Mouse (Mus musculus) embryonic stem cell, embryonic (primary cell): Measurements from ENCODE around the gene Gorasp1.

Source experiments
- CTCF ChIA-PET, 4 experiments: fragments of 300-600 bp in 2 of 4; fragments of 350-600 bp in 2 of 4; sonication (Branson Sonifier 250); formaldehyde crosslinking; loops; one replicate each; lab custom pipeline; 2022; ENCODE audit warnings: inconsistent platforms in 2 of 4; lab: Charles Lee
- POLR2A ChIA-PET, 4 experiments: fragments of 300-600 bp in 2 of 4; fragments of 350-600 bp in 2 of 4; sonication (Branson Sonifier 250); formaldehyde crosslinking; loops; one replicate each; lab custom pipeline; 2022; ENCODE audit warnings: antibody characterized with exemption in 4 of 4, inconsistent platforms in 1 of 4; lab: Charles Lee

Gene Gorasp1

GRCm38 (mm10) chr9:119925729-119926128, 11.6 kb downstream of the Gorasp1 start:
- ChIA-PET POLR2A (interaction anchor here in 2 of 4 experiments (1.0 to 6.0 kb wide), 3 partner anchors 10 to 12 kb away, joined by 3 to 31 read pairs (median 24); partner anchors contain the start of genes Gorasp1 (in 2 of the 2) and Ttc21a (in 2 of the 2)), CTCF (interaction anchor here in 3 of 4 experiments (0.6 to 3.5 kb wide), 5 partner anchors 12 to 147 kb away, joined by 3 to 12 read pairs (median 4); no protein-coding TSS in a partner anchor)

- CTCF ChIA-PET, result interaction anchor here in 3 of 4 experiments (0.6 to 3.5 kb wide), 3 partner anchors 12 to 165 kb away, joined by 3 to 12 read pairs (median 5); no protein-coding TSS in a partner anchor
- POLR2A ChIA-PET, result interaction anchor here in 2 of 4 experiments (1.0 to 6.0 kb wide), 4 partner anchors 10 to 12 kb away, joined by 3 to 31 read pairs (median 14); partner anchors contain the start of genes Gorasp1 (in 2 of the 2) and Ttc21a (in 2 of the 2)
Observed at GRCm38 (mm10) chr9:119925120-119925657, 12.2 kb downstream of the Gorasp1 start.

GRCm38 (mm10) chr9:119923462-119923861, 13.9 kb downstream of the Gorasp1 start:
- ChIA-PET POLR2A (interaction anchor here in 3 of 4 experiments (0.6 to 6.0 kb wide), 5 partner anchors 9 to 116 kb away, joined by 3 to 31 read pairs (median 3); partner anchors contain the start of genes Gorasp1 (in 1 of the 3) and Ttc21a (in 1 of the 3)), CTCF (interaction anchor here in 3 of 4 experiments (0.6 to 1.2 kb wide), 4 partner anchors 10 to 190 kb away, joined by 3 read pairs; no protein-coding TSS in a partner anchor)

- ChIA-PET CTCF (no interaction called here), POLR2A (interaction anchor here in 1 of 4 experiments (0.7 kb wide), 1 partner anchor 416 kb away, joined by 6 read pairs; no protein-coding TSS in a partner anchor)
Observed at GRCm38 (mm10) chr9:119919858-119920257, 17.5 kb downstream of the Gorasp1 start.

- ChIA-PET CTCF (interaction anchor here (0.6 to 1.6 kb wide), 17 partner anchors 9 to 831 kb away, joined by 3 to 7 read pairs (median 3); no protein-coding TSS in a partner anchor), POLR2A (interaction anchor here in 2 of 4 experiments (0.5 to 1.0 kb wide), 3 partner anchors 14 to 327 kb away, joined by 3 to 4 read pairs (median 3); no protein-coding TSS in a partner anchor)
Observed at GRCm38 (mm10) chr9:119913087-119913838, 24.1 kb downstream of the Gorasp1 start.

GRCm38 (mm10) chr9:119909931-119910330, 27.4 kb downstream of the Gorasp1 start:
- POLR2A ChIA-PET, result interaction anchor here in 1 of 4 experiments (0.5 kb wide), 1 partner anchor 21 kb away, joined by 4 read pairs; no protein-coding TSS in a partner anchor
- CTCF ChIA-PET, result no interaction called here

GRCm38 (mm10) chr9:119908708-119909107, 28.7 kb downstream of the Gorasp1 start:
- CTCF ChIA-PET, result interaction anchor here in 1 of 4 experiments (0.6 kb wide), 1 partner anchor 240 kb away, joined by 7 read pairs; no protein-coding TSS in a partner anchor
- POLR2A ChIA-PET, result interaction anchor here in 3 of 4 experiments (0.6 to 1.2 kb wide), 6 partner anchors 10 to 218 kb away, joined by 3 to 4 read pairs (median 3); no protein-coding TSS in a partner anchor

GRCm38 (mm10) chr9:119902410-119903151, 34.8 kb downstream of the Gorasp1 start:
- CTCF ChIA-PET, result interaction anchor here in 1 of 4 experiments (1.4 kb wide), 1 partner anchor 10 kb away, joined by 3 read pairs; no protein-coding TSS in a partner anchor
- POLR2A ChIA-PET, result interaction anchor here in 2 of 4 experiments (0.6 to 1.9 kb wide), 6 partner anchors 9 to 576 kb away, joined by 3 to 5 read pairs (median 4); partner anchors contain the start of gene Rpsa (in 1 of the 2)

- POLR2A ChIA-PET, result interaction anchor here in 1 of 4 experiments (0.6 kb wide), 1 partner anchor 112 kb away, joined by 5 read pairs; no protein-coding TSS in a partner anchor
- CTCF ChIA-PET, result interaction anchor here in 2 of 4 experiments (0.7 kb wide), 2 partner anchors 12 to 419 kb away, joined by 3 to 7 read pairs; no protein-coding TSS in a partner anchor
Observed at GRCm38 (mm10) chr9:119899446-119899845, 37.9 kb downstream of the Gorasp1 start.

GRCm38 (mm10) chr9:119895040-119895721, 42.2 kb downstream of the Gorasp1 start:
- CTCF ChIA-PET, result interaction anchor here in 2 of 4 experiments (0.6 to 1.6 kb wide), 2 partner anchors 69 to 186 kb away, joined by 3 to 6 read pairs; no protein-coding TSS in a partner anchor
- POLR2A ChIA-PET, result interaction anchor here in 2 of 4 experiments (0.9 to 1.3 kb wide), 4 partner anchors 13 to 79 kb away, joined by 3 read pairs; no protein-coding TSS in a partner anchor

- ChIA-PET CTCF (interaction anchor here in 3 of 4 experiments (0.6 to 1.6 kb wide), 8 partner anchors 11 to 434 kb away, joined by 3 to 6 read pairs (median 4); no protein-coding TSS in a partner anchor), POLR2A (interaction anchor here in 1 of 4 experiments (0.9 kb wide), 1 partner anchor 14 kb away, joined by 4 read pairs; no protein-coding TSS in a partner anchor)
Observed at GRCm38 (mm10) chr9:119894339-119895009, 42.9 kb downstream of the Gorasp1 start, which contains the start of gene Wdr48. Gene Wdr48, plus strand, starts transcription at chr9:119894878.

GRCm38 (mm10) chr9:119893881-119894280, 43.5 kb downstream of the Gorasp1 start:
- ChIA-PET POLR2A (interaction anchor here in 1 of 4 experiments (0.9 to 1.0 kb wide), 2 partner anchors 11 to 15 kb away, joined by 3 to 4 read pairs; no protein-coding TSS in a partner anchor), CTCF (interaction anchor here in 3 of 4 experiments (0.6 to 1.6 kb wide), 9 partner anchors 11 to 434 kb away, joined by 3 to 6 read pairs (median 4); partner anchors contain the start of genes Gorasp1 (in 1 of the 3) and Ttc21a (in 1 of the 3))

GRCm38 (mm10) chr9:119890692-119891091, 46.7 kb downstream of the Gorasp1 start:
- POLR2A ChIA-PET, result interaction anchor here in 2 of 4 experiments (0.6 to 1.1 kb wide), 2 partner anchors 93 to 248 kb away, joined by 3 to 4 read pairs; partner anchors contain the start of gene Csrnp1 (in 1 of the 2)
- CTCF ChIA-PET, result interaction anchor here (0.5 to 1.5 kb wide), 38 partner anchors 10 to 684 kb away, joined by 3 to 10 read pairs (median 3); no protein-coding TSS in a partner anchor

GRCm38 (mm10) chr9:119889446-119889845, 47.9 kb downstream of the Gorasp1 start:
- ChIA-PET POLR2A (interaction anchor here in 1 of 4 experiments (0.5 kb wide), 1 partner anchor 487 kb away, joined by 3 read pairs; the partner anchor contains the start of gene Acvr2b), CTCF (interaction anchor here in 1 of 4 experiments (1.4 kb wide), 1 partner anchor 84 kb away, joined by 3 read pairs; no protein-coding TSS in a partner anchor)

- POLR2A ChIA-PET, result interaction anchor here in 3 of 4 experiments (0.5 to 0.8 kb wide), 7 partner anchors 21 to 1510 kb away, joined by 3 to 4 read pairs (median 3); no protein-coding TSS in a partner anchor
Observed at GRCm38 (mm10) chr9:119888843-119889246, 48.5 kb downstream of the Gorasp1 start.

More at GRCm38 (mm10) chr9:119888843-119889246, 48.5 kb downstream of the Gorasp1 start:
- CTCF ChIA-PET, result interaction anchor here in 2 of 4 experiments (0.7 to 1.3 kb wide), 3 partner anchors 63 to 77 kb away, joined by 3 to 4 read pairs (median 4); no protein-coding TSS in a partner anchor
